Mouse (Mus musculus): ENCODE data around the gene Eef1akmt2. TPM values are rescaled to one million over a fixed set of nuclear protein-coding genes. Genes with fewer than 3 reads are reported as not detected.

The Eef1akmt2 gene
- polyA plus RNA-seq, 1 experiment from 2014 or later, result 93.0 TPM

GRCm38 (mm10) chr7:132892311-132892661 lies 39.8 kb upstream of the Eef1akmt2 start:
- H3K27me3 ChIP-seq (ENCODE audit: control insufficient read depth, insufficient read depth, low read length), result no peaks in the 10 kb centered on the region
- no peak for ATAC-seq (ENCODE audit: low FRiP score)
- H3K9ac ChIP-seq (ENCODE audit: low read depth, low read length), result no peak overlapping the region
- no peak overlapping the region for H3K27ac ChIP-seq (ENCODE audit: low read depth, low read length)
- no peak overlapping the region for H3K4me3 ChIP-seq (ENCODE audit: low read depth, low read length)
- no peaks in the 10 kb centered on the region for H3K36me3 ChIP-seq (ENCODE audit: control insufficient read depth, insufficient read depth, low read length)
- H3K9me3 ChIP-seq (ENCODE audit: control insufficient read depth, low read length), result no peaks in the 10 kb centered on the region
- no peaks in the 10 kb centered on the region for H3K4me1 ChIP-seq (replicated peaks; ENCODE audit: control insufficient read depth, insufficient read depth, low read length)
- 62% methylated on average over 4 of the region's 4 CpGs for WGBS
- no peak overlapping the region for H3K4me2 ChIP-seq (replicated peaks; ENCODE audit: low read depth, low read length)
- DNase-seq (ENCODE audit: low spot score), result no peak

- Histone ChIP-seq H3K9me3 (ENCODE audit: control insufficient read depth, low read length) (no peaks in the 10 kb centered on the region), H3K9ac (ENCODE audit: low read depth, low read length) (no peak overlapping the region), H3K27me3 (ENCODE audit: control insufficient read depth, insufficient read depth, low read length) (no peaks in the 10 kb centered on the region), H3K4me2 (replicated peaks; ENCODE audit: low read depth, low read length) (no peak overlapping the region), H3K4me3 (ENCODE audit: low read depth, low read length) (no peak overlapping the region), H3K4me1 (replicated peaks; ENCODE audit: control insufficient read depth, insufficient read depth, low read length) (no peaks in the 10 kb centered on the region), H3K36me3 (ENCODE audit: control insufficient read depth, insufficient read depth, low read length) (no peaks in the 10 kb centered on the region), H3K27ac (ENCODE audit: low read depth, low read length) (no peak overlapping the region)
- no peak for ATAC-seq (ENCODE audit: low FRiP score)
- no peak for DNase-seq (ENCODE audit: low spot score)
- WGBS, result 92% methylated on average over 5 of the region's 5 CpGs
Observed at GRCm38 (mm10) chr7:132891561-132892310, 39.3 kb upstream of the Eef1akmt2 start.

GRCm38 (mm10) chr7:132890201-132890600 lies 37.7 kb upstream of the Eef1akmt2 start:
- no peak for DNase-seq (ENCODE audit: low spot score)
- H3K9me3 ChIP-seq (ENCODE audit: control insufficient read depth, low read length), result no peaks in the 10 kb centered on the region
- H3K4me1 ChIP-seq (replicated peaks; ENCODE audit: control insufficient read depth, insufficient read depth, low read length), result no peaks in the 10 kb centered on the region
- H3K4me3 ChIP-seq (ENCODE audit: low read depth, low read length), result no peak overlapping the region
- no peak overlapping the region for H3K27ac ChIP-seq (ENCODE audit: low read depth, low read length)
- 89% methylated on average over 5 of the region's 5 CpGs for WGBS
- no peak overlapping the region for H3K4me2 ChIP-seq (replicated peaks; ENCODE audit: low read depth, low read length)
- H3K27me3 ChIP-seq (ENCODE audit: control insufficient read depth, insufficient read depth, low read length), result no peaks in the 10 kb centered on the region
- no peaks in the 10 kb centered on the region for H3K36me3 ChIP-seq (ENCODE audit: control insufficient read depth, insufficient read depth, low read length)
- H3K9ac ChIP-seq (ENCODE audit: low read depth, low read length), result no peak overlapping the region
- ATAC-seq (ENCODE audit: low FRiP score), result no peak

GRCm38 (mm10) chr7:132889691-132890090 lies 37.2 kb upstream of the Eef1akmt2 start:
- Histone ChIP-seq H3K36me3 (ENCODE audit: control insufficient read depth, insufficient read depth, low read length) (no peaks in the 10 kb centered on the region; the same call in 1 of the 2 replicates), H3K4me2 (replicated peaks; ENCODE audit: low read depth, low read length) (no peak overlapping the region), H3K4me1 (replicated peaks; ENCODE audit: control insufficient read depth, insufficient read depth, low read length) (no peaks in the 10 kb centered on the region), H3K27me3 (ENCODE audit: control insufficient read depth, insufficient read depth, low read length) (no peaks in the 10 kb centered on the region), H3K9ac (ENCODE audit: low read depth, low read length) (no peak overlapping the region), H3K9me3 (ENCODE audit: control insufficient read depth, low read length) (no peaks in the 10 kb centered on the region), H3K4me3 (ENCODE audit: low read depth, low read length) (no peak overlapping the region), H3K27ac (ENCODE audit: low read depth, low read length) (no peak overlapping the region)
- WGBS, result 92% methylated on average over 8 of the region's 8 CpGs
- ATAC-seq (ENCODE audit: low FRiP score) (no peak), DNase-seq (ENCODE audit: low spot score) (no peak)

GRCm38 (mm10) chr7:132888518-132889249 lies 36.2 kb upstream of the Eef1akmt2 start:
- DNase-seq (ENCODE audit: low spot score) (no peak), ATAC-seq (ENCODE audit: low FRiP score) (no peak)
- H3K27ac ChIP-seq (ENCODE audit: low read depth, low read length), result no peak overlapping the region
- no peak overlapping the region for H3K4me3 ChIP-seq (ENCODE audit: low read depth, low read length)
- no peaks in the 10 kb centered on the region for H3K4me1 ChIP-seq (replicated peaks; ENCODE audit: control insufficient read depth, insufficient read depth, low read length)
- WGBS, result 61% methylated on average over 4 of the region's 4 CpGs
- no peak overlapping the region for H3K9ac ChIP-seq (ENCODE audit: low read depth, low read length)
- H3K4me2 ChIP-seq (replicated peaks; ENCODE audit: low read depth, low read length), result no peak overlapping the region
- no peaks in the 10 kb centered on the region for H3K9me3 ChIP-seq (ENCODE audit: control insufficient read depth, low read length)
- H3K36me3 ChIP-seq (ENCODE audit: control insufficient read depth, insufficient read depth, low read length), result no peaks in the 10 kb centered on the region; the same call in 1 of the 2 replicates
- no peaks in the 10 kb centered on the region for H3K27me3 ChIP-seq (ENCODE audit: control insufficient read depth, insufficient read depth, low read length)

GRCm38 (mm10) chr7:132888052-132888451 lies 35.6 kb upstream of the Eef1akmt2 start:
- H3K4me2 ChIP-seq (replicated peaks; ENCODE audit: low read depth, low read length), result no peak overlapping the region
- no peak overlapping the region for H3K4me3 ChIP-seq (ENCODE audit: low read depth, low read length)
- no peaks in the 10 kb centered on the region for H3K9me3 ChIP-seq (ENCODE audit: control insufficient read depth, low read length)
- no peaks in the 10 kb centered on the region for H3K4me1 ChIP-seq (replicated peaks; ENCODE audit: control insufficient read depth, insufficient read depth, low read length)
- ATAC-seq (ENCODE audit: low FRiP score) (no peak), DNase-seq (ENCODE audit: low spot score) (no peak)
- no peak overlapping the region for H3K9ac ChIP-seq (ENCODE audit: low read depth, low read length)
- H3K27ac ChIP-seq (ENCODE audit: low read depth, low read length), result no peak overlapping the region
- WGBS, result 90% methylated on average over 3 of the region's 3 CpGs
- H3K36me3 ChIP-seq (ENCODE audit: control insufficient read depth, insufficient read depth, low read length), result peaks cover under 1% of the 10 kb centered on the region; the same call in 1 of the 2 replicates
- no peaks in the 10 kb centered on the region for H3K27me3 ChIP-seq (ENCODE audit: control insufficient read depth, insufficient read depth, low read length)

GRCm38 (mm10) chr7:132887019-132887804 lies 34.7 kb upstream of the Eef1akmt2 start:
- no peak overlapping the region for H3K4me2 ChIP-seq (replicated peaks; ENCODE audit: low read depth, low read length)
- peaks cover 5% of the 10 kb centered on the region; the same call in 1 of the 2 replicates for H3K36me3 ChIP-seq (ENCODE audit: control insufficient read depth, insufficient read depth, low read length)
- ATAC-seq (ENCODE audit: low FRiP score) (no peak), DNase-seq (ENCODE audit: low spot score) (no peak)
- H3K27me3 ChIP-seq (ENCODE audit: control insufficient read depth, insufficient read depth, low read length), result no peaks in the 10 kb centered on the region
- no peak overlapping the region for H3K4me3 ChIP-seq (ENCODE audit: low read depth, low read length)
- WGBS, result 62% methylated on average over 7 of the region's 7 CpGs
- no peaks in the 10 kb centered on the region for H3K9me3 ChIP-seq (ENCODE audit: control insufficient read depth, low read length)
- H3K27ac ChIP-seq (ENCODE audit: low read depth, low read length), result no peak overlapping the region
- H3K4me1 ChIP-seq (replicated peaks; ENCODE audit: control insufficient read depth, insufficient read depth, low read length), result no peaks in the 10 kb centered on the region
- H3K9ac ChIP-seq (ENCODE audit: low read depth, low read length), result no peak overlapping the region

- Histone ChIP-seq H3K4me1 (replicated peaks; ENCODE audit: control insufficient read depth, insufficient read depth, low read length) (no peaks in the 10 kb centered on the region), H3K36me3 (ENCODE audit: control insufficient read depth, insufficient read depth, low read length) (peaks cover 8% of the 10 kb centered on the region; the same call in 1 of the 2 replicates), H3K9me3 (ENCODE audit: control insufficient read depth, low read length) (no peaks in the 10 kb centered on the region), H3K27me3 (ENCODE audit: control insufficient read depth, insufficient read depth, low read length) (no peaks in the 10 kb centered on the region), H3K4me2 (replicated peaks; ENCODE audit: low read depth, low read length) (no peak overlapping the region), H3K27ac (ENCODE audit: low read depth, low read length) (no peak overlapping the region), H3K9ac (ENCODE audit: low read depth, low read length) (no peak overlapping the region), H3K4me3 (ENCODE audit: low read depth, low read length) (no peak overlapping the region)
- WGBS, result 94% methylated on average over 7 of the region's 7 CpGs
- DNase-seq (ENCODE audit: low spot score) (no peak), ATAC-seq (ENCODE audit: low FRiP score) (no peak)
Observed at GRCm38 (mm10) chr7:132884031-132884430, 31.6 kb upstream of the Eef1akmt2 start.
